Mouse (Mus musculus) ES-Bruce4 (cell line): Measurements from ENCODE around the gene Dab1. TPM values are rescaled to one million over a fixed set of nuclear protein-coding genes. Genes with fewer than 3 reads are reported as not detected.

Source experiments
- H3K27ac ChIP-seq: 2 replicates; pipeline ENCODE4 v1.5.1; 2012; ENCODE audit warnings: low read length, inconsistent platforms; ENCODE audit not compliant: insufficient read depth
- H3K27me3 ChIP-seq: 2 replicates; pipeline ENCODE4 v1.6.1; 2012; ENCODE audit warnings: mild to moderate bottlenecking, low read length, inconsistent platforms; ENCODE audit not compliant: control insufficient read depth, poor library complexity, insufficient read depth, severe bottlenecking
- H3K36me3 ChIP-seq: 2 replicates; pipeline ENCODE4 v1.6.1; 2012; ENCODE audit warnings: inconsistent platforms, mild to moderate bottlenecking, low read length, moderate library complexity; ENCODE audit not compliant: control insufficient read depth, poor library complexity, insufficient read depth, severe bottlenecking
- H3K4me1 ChIP-seq: one replicate; pipeline ENCODE4 v1.8.1; 2011; ENCODE audit warnings: low read length; ENCODE audit not compliant: control insufficient read depth, insufficient read depth
- H3K4me3 ChIP-seq: 2 replicates; pipeline ENCODE4 v1.5.1; 2011; ENCODE audit warnings: low read depth, mild to moderate bottlenecking, low read length
- H3K9ac ChIP-seq: 2 replicates; pipeline ENCODE4 v1.6.1; 2012; ENCODE audit warnings: low read depth, mild to moderate bottlenecking, inconsistent platforms; ENCODE audit not compliant: poor library complexity, severe bottlenecking
- H3K9me3 ChIP-seq: replicated peaks from 2 replicates; pipeline ENCODE4 v1.6.1; 2012; ENCODE audit warnings: mild to moderate bottlenecking, low read length, inconsistent platforms; ENCODE audit not compliant: control insufficient read depth, poor library complexity, insufficient read depth, severe bottlenecking
- CTCF ChIP-seq: IDR thresholded peaks from one replicate; pipeline ENCODE4 v1.8.1; 2011; ENCODE audit warnings: low read depth, low read length
- EP300 ChIP-seq: IDR thresholded peaks from 2 replicates; pipeline ENCODE4 v1.6.1; 2011; ENCODE audit warnings: low read depth, low read length; ENCODE audit not compliant: insufficient read depth
- POLR2A ChIP-seq: IDR thresholded peaks from one replicate; pipeline ENCODE4 v1.8.1; 2011; ENCODE audit warnings: low read length; ENCODE audit not compliant: insufficient read depth
- polyA plus RNA-seq: library from polyadenylated mRNA; stranded (reverse); fragments of >200 nt; gene quantifications from 2 replicates; pipeline ENCODE4 v1.2.4, GENCODE M21; 2011; ENCODE audit warnings: low read depth; ENCODE audit not compliant: missing spikeins, insufficient read depth, insufficient read length

Dab1 gene
- polyA plus RNA-seq, 1 experiment, result 4.8 TPM

GRCm38 (mm10) chr4:104666831-104667551, 1047.8 kb downstream of the Dab1 start:
- Histone ChIP-seq H3K36me3 (no peaks in the 10 kb centered on the region), H3K27ac (no peak overlapping the region), H3K4me1 (no peaks in the 10 kb centered on the region)

GRCm38 (mm10) chr4:104668061-104668460, 1048.9 kb downstream of the Dab1 start:
- no peak for TF ChIP-seq EP300
- no peak for TF ChIP-seq POLR2A
- TF ChIP-seq CTCF, result no peak

More at GRCm38 (mm10) chr4:104666831-104667551, 1047.8 kb downstream of the Dab1 start:
- Histone ChIP-seq H3K27me3 (no peaks in the 10 kb centered on the region), H3K9me3 (no peaks in the 10 kb centered on the region), H3K4me3 (no peak overlapping the region), H3K9ac (no peak overlapping the region)
- no peak for TF ChIP-seq POLR2A
- TF ChIP-seq CTCF, result no peak
- TF ChIP-seq EP300, result no peak

GRCm38 (mm10) chr4:104669406-104669805, 1050.2 kb downstream of the Dab1 start:
- Histone ChIP-seq H3K27ac (no peak overlapping the region), H3K36me3 (no peaks in the 10 kb centered on the region), H3K27me3 (no peaks in the 10 kb centered on the region), H3K9ac (no peak overlapping the region), H3K4me1 (no peaks in the 10 kb centered on the region), H3K4me3 (no peak overlapping the region), H3K9me3 (no peaks in the 10 kb centered on the region)
- TF ChIP-seq POLR2A (no peak), CTCF (no peak), EP300 (no peak)

More at GRCm38 (mm10) chr4:104668061-104668460, 1048.9 kb downstream of the Dab1 start:
- Histone ChIP-seq H3K9me3 (no peaks in the 10 kb centered on the region), H3K27me3 (no peaks in the 10 kb centered on the region), H3K4me1 (no peaks in the 10 kb centered on the region), H3K4me3 (no peak overlapping the region), H3K36me3 (no peaks in the 10 kb centered on the region), H3K27ac (no peak overlapping the region), H3K9ac (no peak overlapping the region)

GRCm38 (mm10) chr4:104670741-104671140, 1051.6 kb downstream of the Dab1 start:
- no peak for TF ChIP-seq EP300
- no peak for TF ChIP-seq POLR2A
- TF ChIP-seq CTCF, result no peak
- Histone ChIP-seq H3K27me3 (no peaks in the 10 kb centered on the region), H3K36me3 (no peaks in the 10 kb centered on the region), H3K4me3 (no peak overlapping the region), H3K9ac (no peak overlapping the region), H3K9me3 (no peaks in the 10 kb centered on the region), H3K4me1 (no peaks in the 10 kb centered on the region), H3K27ac (no peak overlapping the region)

GRCm38 (mm10) chr4:104673317-104673716, 1054.2 kb downstream of the Dab1 start:
- H3K27ac ChIP-seq, result no peak overlapping the region
- no peaks in the 10 kb centered on the region for H3K27me3 ChIP-seq
- H3K36me3 ChIP-seq, result no peaks in the 10 kb centered on the region
- H3K4me1 ChIP-seq, result no peaks in the 10 kb centered on the region
- no peak overlapping the region for H3K4me3 ChIP-seq
- no peaks in the 10 kb centered on the region for H3K9me3 ChIP-seq
- TF ChIP-seq CTCF (no peak), EP300 (no peak)
- no peak overlapping the region for H3K9ac ChIP-seq

GRCm38 (mm10) chr4:104674706-104675105, 1055.5 kb downstream of the Dab1 start:
- Histone ChIP-seq H3K27ac (no peak overlapping the region), H3K4me1 (no peaks in the 10 kb centered on the region), H3K27me3 (no peaks in the 10 kb centered on the region), H3K36me3 (no peaks in the 10 kb centered on the region), H3K9me3 (no peaks in the 10 kb centered on the region), H3K9ac (no peak overlapping the region), H3K4me3 (no peak overlapping the region)
- TF ChIP-seq CTCF (no peak), EP300 (no peak), POLR2A (no peak)
